Mouse (Mus musculus) CD8-positive naive resting alpha-beta T cell, adult 2 months (primary cell): Measurements from ENCODE around the gene Tmem239.
A peak's percentile ranks its signal among the peaks of the same experiment; 100 is the strongest.

Experiments used
- DNase-seq, 2 experiments: peaks; one replicate each; pipeline ENCODE4 v3.0.0; 2022; ENCODE audit warnings: low read depth in 2 of 2, low spot score in 2 of 2

Gene Tmem239

DNA sequence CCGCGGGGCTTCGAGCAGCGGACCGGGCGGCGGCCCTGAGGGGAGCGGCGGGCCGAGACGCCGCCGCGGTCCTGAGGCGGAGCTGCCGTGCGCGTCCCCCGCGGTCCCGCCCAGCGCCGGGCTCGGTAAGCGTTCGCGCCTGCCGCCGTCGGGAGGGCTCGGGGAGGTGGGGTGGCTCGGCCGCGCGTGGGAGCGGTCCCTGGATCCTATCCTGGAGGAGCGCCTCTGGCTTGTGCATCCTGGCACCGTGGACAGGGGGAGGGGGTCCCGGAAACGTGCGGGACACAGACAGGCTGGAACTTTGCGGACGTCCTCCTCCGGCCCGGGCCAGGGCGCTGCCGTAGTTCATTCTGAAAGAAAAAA lies 44.1 kb downstream of the Tmem239 start:
- DNase-seq = peak in 1 of 2 experiments; percentile 46

DNA sequence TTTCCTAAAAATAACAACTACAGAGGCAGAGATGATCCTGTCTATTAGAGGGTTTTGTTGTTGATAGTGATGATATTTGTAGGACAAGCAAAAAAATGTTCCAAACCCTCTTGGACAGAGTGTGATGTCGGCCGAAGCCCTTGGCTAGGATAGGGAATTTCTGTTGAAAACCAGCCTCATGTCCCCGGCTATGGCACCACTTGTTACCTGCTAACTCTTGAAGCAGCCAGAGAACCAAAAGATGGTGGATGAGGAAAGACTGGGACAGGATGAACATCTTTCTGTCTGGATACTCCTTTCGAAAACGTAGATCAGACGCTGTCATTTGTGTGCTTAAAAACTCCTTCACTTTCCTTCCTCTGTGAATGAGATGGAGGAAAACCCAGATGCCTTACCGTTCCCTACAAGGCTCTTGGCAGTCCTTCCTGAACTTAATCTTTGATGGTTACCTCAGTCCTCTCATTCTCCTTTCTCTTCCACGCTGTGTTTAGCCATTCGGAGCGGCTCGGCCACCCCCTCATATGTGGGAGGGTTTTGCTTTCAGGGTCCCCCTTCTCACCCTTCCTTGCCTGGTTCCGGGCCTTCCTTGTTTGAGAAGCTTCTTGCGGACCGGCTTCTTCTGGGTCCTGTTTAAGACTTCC lies 44.9 kb downstream of the Tmem239 start:
- no peak for DNase-seq

- no peak for DNase-seq
Measured at GRCm38 (mm10) chr2:130451727-130452090, 45.4 kb downstream of the Tmem239 start.

DNA sequence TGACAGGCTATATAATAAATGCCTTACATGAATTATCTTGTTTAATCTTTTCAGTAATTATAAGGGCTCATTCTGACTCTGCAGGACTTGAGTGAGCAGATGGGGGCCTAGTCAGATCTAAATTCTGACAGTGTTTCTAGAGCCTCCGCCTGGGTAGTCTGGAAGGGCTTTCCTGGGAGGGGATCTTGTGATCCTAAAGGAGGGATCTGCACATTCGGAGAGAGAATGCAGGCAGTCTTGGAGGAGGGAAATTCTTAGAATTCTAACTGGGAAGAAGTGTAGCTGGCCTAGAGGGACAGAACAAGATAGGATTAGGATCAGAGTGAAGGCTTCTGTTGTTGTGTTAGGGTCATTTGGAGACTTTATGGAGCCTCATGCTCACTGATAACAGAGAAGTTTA lies 46.0 kb downstream of the Tmem239 start:
- no peak for DNase-seq

DNA sequence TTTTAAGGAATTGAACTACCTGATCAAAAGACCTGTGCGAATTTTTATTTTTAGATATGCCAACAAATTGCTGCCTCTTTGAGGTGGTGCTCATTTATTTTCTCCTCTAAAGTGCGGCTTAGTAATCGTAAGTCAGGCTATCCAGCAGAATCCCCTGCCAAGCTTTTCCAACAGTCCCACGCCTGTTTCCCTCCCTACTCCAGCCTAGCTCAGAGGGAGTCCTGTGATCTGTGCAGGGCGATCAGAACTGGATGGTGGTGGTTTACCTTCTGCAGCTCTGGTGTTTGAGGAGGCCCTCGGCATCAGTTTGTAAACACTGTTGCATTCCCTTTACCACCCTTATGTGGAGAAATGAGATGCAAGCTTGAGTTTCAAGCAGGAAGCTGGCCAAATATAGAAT lies 47.1 kb downstream of the Tmem239 start:
- no peak for DNase-seq

DNA sequence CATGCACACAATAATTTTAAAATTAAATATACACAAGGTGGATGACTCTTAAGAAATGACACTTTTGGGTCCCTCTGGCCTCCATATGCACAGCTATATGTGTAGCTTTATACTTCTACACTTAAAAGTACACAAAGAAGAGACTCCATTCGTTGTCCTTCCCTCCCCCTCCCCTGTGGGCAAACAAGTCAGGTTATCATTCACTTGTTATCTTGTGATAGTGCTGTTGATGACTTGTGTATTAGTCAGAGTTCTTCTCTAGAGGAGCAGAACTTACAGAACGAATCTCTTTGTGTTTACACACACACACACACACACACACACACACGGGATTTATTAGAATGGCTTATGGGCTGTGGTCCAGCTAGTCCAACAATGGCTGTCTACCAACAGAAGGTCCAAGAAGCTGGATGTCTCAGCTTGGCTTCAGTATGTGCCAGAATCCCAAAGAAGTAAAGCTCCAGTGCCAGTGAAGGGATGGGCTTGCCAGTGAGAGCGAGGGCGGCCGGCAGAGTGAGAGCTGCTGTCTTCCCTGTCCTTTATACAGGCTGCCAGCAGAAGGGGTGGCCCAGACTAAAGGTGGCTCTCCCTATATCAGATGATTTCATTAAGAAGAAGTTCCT lies 48.6 kb downstream of the Tmem239 start:
- no peak for DNase-seq
